Mouse (Mus musculus): ENCODE measurements at regions not wholly inside any gene's neighbourhood (a gene's known extent, or its start where the extent isn't known, plus 50 kb on each side); places are given as distances from the start of the nearest gene placed in this dataset.

DNA sequence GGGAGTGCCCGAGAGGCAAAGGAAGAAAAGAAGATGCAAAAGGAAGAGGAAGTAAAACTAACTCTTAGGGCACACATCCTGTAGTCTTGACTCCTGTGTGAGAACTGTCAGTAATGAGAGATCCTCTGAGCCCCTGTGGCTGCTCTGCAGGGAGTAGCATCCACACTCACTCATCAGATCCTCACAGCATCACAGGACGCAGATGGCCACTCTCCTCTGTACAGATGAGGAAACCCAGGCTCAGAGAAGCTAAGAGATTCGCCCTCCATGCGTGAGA, 117.0 kb upstream of the Habp2 start:
- no peak overlapping the region for H3K4me3 ChIP-seq
- no peaks in the 10 kb centered on the region for H3K27me3 ChIP-seq (ENCODE audit: control insufficient read depth, insufficient read depth, insufficient read length)
- H3K36me3 ChIP-seq (ENCODE audit: control insufficient read depth, insufficient read depth): no peaks in the 10 kb centered on the region
- no peaks in the 10 kb centered on the region for H3K79me2 ChIP-seq (ENCODE audit: control insufficient read depth, insufficient read depth)
- H3ac ChIP-seq (ENCODE audit: control insufficient read depth, insufficient read length): no peak overlapping the region
- H3K4me2 ChIP-seq (ENCODE audit: low read depth): no peak overlapping the region
- TF ChIP-seq USF1 (IDR thresholded peaks at IDR 0.05; ENCODE audit: low read depth): no peak

- Histone ChIP-seq H3K4me3 (no peak overlapping the region), H3K36me3 (ENCODE audit: control insufficient read depth, insufficient read depth) (no peaks in the 10 kb centered on the region), H3K27me3 (ENCODE audit: control insufficient read depth, insufficient read depth, insufficient read length) (no peaks in the 10 kb centered on the region), H3ac (ENCODE audit: control insufficient read depth, insufficient read length) (no peak overlapping the region), H3K4me2 (ENCODE audit: low read depth) (no peak overlapping the region), H3K79me2 (ENCODE audit: control insufficient read depth, insufficient read depth) (no peaks in the 10 kb centered on the region)
- TF ChIP-seq MYOG (IDR thresholded peaks at IDR 0.05; ENCODE audit: control insufficient read depth in 1 of 3, insufficient read depth in 1 of 3, insufficient read length in 2 of 3, low read depth in 2 of 3) (no peak), MAX (IDR thresholded peaks at IDR 0.05; ENCODE audit: low read depth) (no peak), SRF (IDR thresholded peaks at IDR 0.05; ENCODE audit: control insufficient read depth, insufficient read length, low read depth) (no peak), E2F4 (IDR thresholded peaks at IDR 0.05; ENCODE audit: insufficient read depth) (no peak), MYOD1 (IDR thresholded peaks at IDR 0.05; ENCODE audit: control insufficient read depth in 1 of 3, insufficient read length in 2 of 3, low read depth in 2 of 3) (no peak), POLR2A (IDR thresholded peaks at IDR 0.05; ENCODE audit: insufficient read length, low read depth) (no peak), CEBPB (IDR thresholded peaks at IDR 0.05; ENCODE audit: insufficient read depth, poor library complexity, severe bottlenecking) (no peak), REST (IDR thresholded peaks at IDR 0.05; ENCODE audit: insufficient read depth, insufficient read length) (no peak), TCF3 (IDR thresholded peaks at IDR 0.05; ENCODE audit: insufficient read length, low read depth) (no peak), POLR2AphosphoS2 (IDR thresholded peaks at IDR 0.05; ENCODE audit: insufficient read length, low read depth) (no peak), USF1 (IDR thresholded peaks at IDR 0.05; ENCODE audit: low read depth) (no peak), TCF12 (IDR thresholded peaks at IDR 0.05; ENCODE audit: insufficient read depth, poor library complexity, severe bottlenecking) (no peak)
Observed at GRCm38 (mm10) chr19:56172454-56172853, 114.5 kb upstream of the Habp2 start.

DNA sequence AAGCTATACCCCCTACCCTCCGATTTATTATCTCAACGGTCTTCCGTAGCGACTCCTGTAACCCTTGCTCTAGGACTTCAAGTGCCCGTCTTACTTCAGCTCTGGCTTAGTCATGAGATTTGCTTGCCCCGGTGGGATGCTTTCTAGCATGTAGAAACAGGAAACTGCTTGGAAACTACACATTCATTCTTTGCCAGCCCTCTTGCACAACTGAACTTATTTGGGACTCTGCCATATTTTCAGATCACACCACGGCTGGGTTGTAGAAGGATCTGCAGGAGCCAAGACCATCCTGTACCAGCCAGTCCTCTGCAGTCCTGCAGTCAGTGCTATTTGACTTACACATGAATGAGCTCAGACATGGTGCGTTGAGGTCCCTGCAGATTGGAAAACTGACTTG, 110.9 kb upstream of the Habp2 start:
- H3K4me2 ChIP-seq (ENCODE audit: low read depth): no peak overlapping the region
- no peaks in the 10 kb centered on the region for H3K79me2 ChIP-seq (ENCODE audit: control insufficient read depth, insufficient read depth)
- no peak overlapping the region for H3K4me3 ChIP-seq
- H3K36me3 ChIP-seq (ENCODE audit: control insufficient read depth, insufficient read depth): no peaks in the 10 kb centered on the region
- TF ChIP-seq SRF (IDR thresholded peaks at IDR 0.05; ENCODE audit: control insufficient read depth, insufficient read length, low read depth): no peak
- TF ChIP-seq REST (IDR thresholded peaks at IDR 0.05; ENCODE audit: insufficient read depth, insufficient read length): no peak
- no peak for TF ChIP-seq MYOG (IDR thresholded peaks at IDR 0.05; ENCODE audit: control insufficient read depth in 1 of 3, insufficient read depth in 1 of 3, insufficient read length in 2 of 3, low read depth in 2 of 3)
- TF ChIP-seq E2F4 (IDR thresholded peaks at IDR 0.05; ENCODE audit: insufficient read depth): no peak
- no peak for TF ChIP-seq TCF3 (IDR thresholded peaks at IDR 0.05; ENCODE audit: insufficient read length, low read depth)
- no peak for TF ChIP-seq POLR2AphosphoS2 (IDR thresholded peaks at IDR 0.05; ENCODE audit: insufficient read length, low read depth)
- no peak for TF ChIP-seq MAX (IDR thresholded peaks at IDR 0.05; ENCODE audit: low read depth)
- no peak for TF ChIP-seq USF1 (IDR thresholded peaks at IDR 0.05; ENCODE audit: low read depth)
- no peak for TF ChIP-seq CEBPB (IDR thresholded peaks at IDR 0.05; ENCODE audit: insufficient read depth, poor library complexity, severe bottlenecking)
- TF ChIP-seq TCF12 (IDR thresholded peaks at IDR 0.05; ENCODE audit: insufficient read depth, poor library complexity, severe bottlenecking): no peak
- peaks cover 5% of the 10 kb centered on the region for H3K27me3 ChIP-seq (ENCODE audit: control insufficient read depth, insufficient read depth, insufficient read length)
- no peak overlapping the region for H3ac ChIP-seq (ENCODE audit: control insufficient read depth, insufficient read length)

DNA sequence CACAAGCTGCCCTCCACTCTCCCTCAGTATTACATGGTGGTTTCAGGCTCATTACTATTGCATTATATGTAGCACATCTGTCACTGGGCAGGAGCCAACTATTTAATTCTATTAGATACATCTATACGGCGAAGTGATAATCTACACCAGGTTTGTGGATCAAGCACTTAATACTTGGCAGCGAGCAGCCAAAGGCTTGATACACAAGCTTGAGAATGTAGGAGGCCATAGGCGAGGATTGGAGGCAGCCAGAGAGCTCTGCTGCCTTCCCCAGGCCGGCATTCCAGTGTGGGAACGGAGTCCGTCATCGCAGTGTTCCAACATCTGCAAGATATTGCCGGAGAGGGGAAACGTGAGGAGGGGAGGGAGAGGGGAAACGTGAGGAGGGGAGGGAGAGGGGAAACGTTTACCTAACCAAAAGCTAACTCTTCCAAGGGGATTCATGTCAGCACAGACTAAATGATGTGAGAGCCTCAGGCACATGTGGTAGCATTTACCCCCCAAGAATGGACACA, 109.6 kb upstream of the Habp2 start:
- H3K36me3 ChIP-seq (ENCODE audit: control insufficient read depth, insufficient read depth): no peaks in the 10 kb centered on the region
- no peak overlapping the region for H3ac ChIP-seq (ENCODE audit: control insufficient read depth, insufficient read length)
- H3K27me3 ChIP-seq (ENCODE audit: control insufficient read depth, insufficient read depth, insufficient read length): peaks cover 5% of the 10 kb centered on the region
- no peak overlapping the region for H3K4me2 ChIP-seq (ENCODE audit: low read depth)
- H3K4me3 ChIP-seq: no peak overlapping the region
- no peaks in the 10 kb centered on the region for H3K79me2 ChIP-seq (ENCODE audit: control insufficient read depth, insufficient read depth)
- no peak for TF ChIP-seq SRF (IDR thresholded peaks at IDR 0.05; ENCODE audit: control insufficient read depth, insufficient read length, low read depth)
- TF ChIP-seq TCF3 (IDR thresholded peaks at IDR 0.05; ENCODE audit: insufficient read length, low read depth): no peak
- no peak for TF ChIP-seq MAX (IDR thresholded peaks at IDR 0.05; ENCODE audit: low read depth)
- no peak for TF ChIP-seq TCF12 (IDR thresholded peaks at IDR 0.05; ENCODE audit: insufficient read depth, poor library complexity, severe bottlenecking)
- TF ChIP-seq CEBPB (IDR thresholded peaks at IDR 0.05; ENCODE audit: insufficient read depth, poor library complexity, severe bottlenecking): no peak
- no peak for TF ChIP-seq E2F4 (IDR thresholded peaks at IDR 0.05; ENCODE audit: insufficient read depth)
- TF ChIP-seq USF1 (IDR thresholded peaks at IDR 0.05; ENCODE audit: low read depth): no peak
- TF ChIP-seq MYOG (IDR thresholded peaks at IDR 0.05; ENCODE audit: control insufficient read depth in 1 of 3, insufficient read depth in 1 of 3, insufficient read length in 2 of 3, low read depth in 2 of 3): no peak

GRCm38 (mm10) chr19:56185756-56186155, 101.2 kb upstream of the Habp2 start:
- no peak overlapping the region for H3K4me3 ChIP-seq
- H3K4me2 ChIP-seq (ENCODE audit: low read depth): no peak overlapping the region
- TF ChIP-seq POLR2A (IDR thresholded peaks at IDR 0.05; ENCODE audit: insufficient read length, low read depth) (no peak), E2F4 (IDR thresholded peaks at IDR 0.05; ENCODE audit: insufficient read depth) (no peak), CEBPB (IDR thresholded peaks at IDR 0.05; ENCODE audit: insufficient read depth, poor library complexity, severe bottlenecking) (no peak), MYOG (IDR thresholded peaks at IDR 0.05; ENCODE audit: control insufficient read depth in 1 of 3, insufficient read depth in 1 of 3, insufficient read length in 2 of 3, low read depth in 2 of 3) (no peak), SRF (IDR thresholded peaks at IDR 0.05; ENCODE audit: control insufficient read depth, insufficient read length, low read depth) (no peak), POLR2AphosphoS2 (IDR thresholded peaks at IDR 0.05; ENCODE audit: insufficient read length, low read depth) (no peak), TCF12 (IDR thresholded peaks at IDR 0.05; ENCODE audit: insufficient read depth, poor library complexity, severe bottlenecking) (no peak), REST (IDR thresholded peaks at IDR 0.05; ENCODE audit: insufficient read depth, insufficient read length) (no peak), MYOD1 (IDR thresholded peaks at IDR 0.05; ENCODE audit: control insufficient read depth in 1 of 3, insufficient read length in 2 of 3, low read depth in 2 of 3) (no peak), TCF3 (IDR thresholded peaks at IDR 0.05; ENCODE audit: insufficient read length, low read depth) (no peak), MAX (IDR thresholded peaks at IDR 0.05; ENCODE audit: low read depth) (no peak), USF1 (IDR thresholded peaks at IDR 0.05; ENCODE audit: low read depth) (no peak)
- no peak overlapping the region for H3ac ChIP-seq (ENCODE audit: control insufficient read depth, insufficient read length)
- no peaks in the 10 kb centered on the region for H3K36me3 ChIP-seq (ENCODE audit: control insufficient read depth, insufficient read depth)
- H3K79me2 ChIP-seq (ENCODE audit: control insufficient read depth, insufficient read depth): no peaks in the 10 kb centered on the region
- no peaks in the 10 kb centered on the region for H3K27me3 ChIP-seq (ENCODE audit: control insufficient read depth, insufficient read depth, insufficient read length)

Data from myocyte (in vitro differentiated cells).